Mouse (Mus musculus): Measurements from ENCODE around the gene Rbl2.

Gene Rbl2

GRCm38 (mm10) chr8:91171605-91172004 lies 101.7 kb downstream of the Rbl2 start:
- DNase-seq: no peak
